Comparison of ENCODE assay signal across 10 mouse cellular contexts in the genomic region with DNA sequence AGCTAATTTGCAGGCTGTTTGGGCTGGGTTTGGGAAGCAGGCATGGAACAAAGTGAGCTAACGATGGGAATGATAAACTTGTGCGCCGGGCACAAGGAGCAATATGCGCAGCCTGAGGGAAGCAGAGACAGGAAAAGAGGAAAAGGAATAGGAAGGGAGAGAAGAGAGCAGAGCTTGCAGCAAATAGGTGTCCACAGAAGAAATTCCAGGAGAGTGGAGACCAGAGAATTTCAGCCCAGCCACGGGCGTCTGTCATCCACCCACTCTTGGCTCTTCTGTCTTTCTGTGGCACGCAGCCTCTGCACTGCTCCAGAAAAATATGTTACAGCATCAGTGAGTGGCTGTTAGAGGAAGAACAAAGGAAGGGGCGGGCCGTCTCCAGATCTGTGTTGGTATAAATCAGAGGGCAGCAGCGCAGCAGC.
DNase-seq lines count a peak whose midpoint lies in the region; ATAC-seq lines count a peak whose summit lies in the region.
"Had no signal": no experiment of that assay in that cellular context is flagged by ENCODE, and none has a peak within 500 bp of the region (broad histone marks: within the 10 kb centered on the region; RNA-seq: fewer than 3 reads in every experiment).

No protein-coding gene starts in this region.

- ATAC-seq in hematopoietic stem cell, adult 5-6 weeks (replicated peaks in 1 of 2; ENCODE audit: insufficient read depth in 1 of 2, low FRiP score in 2 of 2, low TSS enrichment in 1 of 2, low read depth in 1 of 2, poor library complexity in 2 of 2, severe bottlenecking in 2 of 2), result peak; percentile 59 to 82; a peak in 3 of 4 replicates
- ATAC-seq: Patski had no signal

- intact Hi-C loops in left cerebral cortex, postnatal 4 days (cut with DNase I), result no loop called here
- intact Hi-C loops in gastrocnemius, postnatal 36 days (cut with DNase I), result no loop called here

- DNase-seq in left cerebral cortex, adult 11 months (ENCODE audit: low spot score), result peak; percentile 19
- DNase-seq in left cerebral cortex, postnatal 4 days, result no peak
- peak; percentile 80 for DNase-seq in brain, adult 2 months (ENCODE audit: low read depth, low spot score)
- peak; percentile 52 for DNase-seq in naive thymus-derived CD4-positive, alpha-beta T cell, adult 2 months (ENCODE audit: low read depth)
- no peak for DNase-seq in gastrocnemius, postnatal 36 days
- DNase-seq in adrenal gland, adult 18-20 months (ENCODE audit: low spot score in 2 of 2), result no peak
- DNase-seq: heart, adult 18-20 months; thymus, postnatal 4 days had no signal

Comparison
In these comparisons a context has a peak if more than half of its experiments do, and no peak if none do; other contexts are left out.
1. DNase-seq: peak in left cerebral cortex, adult 11 months (single experiment), brain, adult 2 months (single experiment) and naive thymus-derived CD4-positive, alpha-beta T cell, adult 2 months (single experiment); none in left cerebral cortex, postnatal 4 days (single experiment), gastrocnemius, postnatal 36 days (0 of 2) and adrenal gland, adult 18-20 months (0 of 2).